Mouse (Mus musculus): ENCODE measurements around the gene Rack1. TPM values are rescaled to one million over a fixed set of nuclear protein-coding genes. Genes with fewer than 3 reads are reported as not detected.

The Rack1 gene
- polyA plus RNA-seq, 1 experiment = 2,993 TPM

GRCm38 (mm10) chr11:48850240-48850639 lies 50.1 kb downstream of the Rack1 start:
- Histone ChIP-seq H3K36me3 (ENCODE audit: control insufficient read depth, insufficient read depth) (no peaks in the 10 kb centered on the region), H3K4me2 (ENCODE audit: low read depth) (no peak overlapping the region), H3K79me2 (ENCODE audit: control insufficient read depth, insufficient read depth) (no peaks in the 10 kb centered on the region), H3ac (ENCODE audit: control insufficient read depth, insufficient read length) (no peak overlapping the region), H3K27me3 (ENCODE audit: control insufficient read depth, insufficient read depth, insufficient read length) (no peaks in the 10 kb centered on the region), H3K4me3 (no peak overlapping the region)
- TF ChIP-seq MYOD1 (IDR thresholded peaks at IDR 0.05; ENCODE audit: control insufficient read depth in 1 of 3, insufficient read length in 2 of 3, low read depth in 2 of 3) = peak in 1 of 3 experiments; percentile 62
- no peak for TF ChIP-seq REST (IDR thresholded peaks at IDR 0.05; ENCODE audit: insufficient read depth, insufficient read length)
- TF ChIP-seq MAX (IDR thresholded peaks at IDR 0.05; ENCODE audit: low read depth) = no peak
- TF ChIP-seq POLR2AphosphoS2 (IDR thresholded peaks at IDR 0.05; ENCODE audit: insufficient read length, low read depth) = no peak
- TF ChIP-seq MYOG (IDR thresholded peaks at IDR 0.05; ENCODE audit: control insufficient read depth in 1 of 3, insufficient read depth in 1 of 3, insufficient read length in 2 of 3, low read depth in 2 of 3) = no peak
- no peak for TF ChIP-seq CEBPB (IDR thresholded peaks at IDR 0.05; ENCODE audit: insufficient read depth, poor library complexity, severe bottlenecking)
- TF ChIP-seq TCF3 (IDR thresholded peaks at IDR 0.05; ENCODE audit: insufficient read length, low read depth) = no peak

DNA sequence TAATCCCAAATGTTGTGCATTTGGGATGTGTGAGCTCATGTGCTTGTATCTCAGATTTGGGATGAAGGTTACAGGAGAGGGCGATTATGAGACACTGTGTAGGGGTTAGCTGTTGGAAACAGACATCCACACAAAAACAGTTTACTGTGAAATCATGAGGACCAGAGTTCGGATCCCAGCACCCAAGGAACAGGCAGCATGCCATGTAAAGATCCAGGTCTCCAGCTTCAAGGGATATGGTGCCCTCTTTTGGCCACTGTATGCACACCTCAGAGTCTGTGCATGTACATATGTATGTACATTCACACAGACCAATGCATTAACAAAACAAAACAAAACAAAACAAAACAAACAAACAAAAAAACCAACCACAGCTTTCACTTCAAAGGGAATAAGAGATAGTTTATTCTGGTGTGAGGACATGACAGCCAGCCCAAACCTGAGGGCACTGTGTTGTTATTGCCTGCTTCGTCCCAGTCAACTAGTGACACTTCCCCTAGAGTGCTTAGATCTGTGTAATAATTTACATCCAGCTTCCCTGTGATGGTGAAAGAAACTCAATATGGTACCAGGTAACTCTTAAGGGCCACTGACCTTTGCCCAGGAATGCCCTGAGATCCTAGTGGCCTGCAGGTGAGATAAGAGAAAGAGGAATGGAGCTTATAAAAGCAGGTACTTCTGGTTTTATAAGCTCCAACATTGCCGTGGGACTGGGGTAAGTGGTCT lies 51.3 kb downstream of the Rack1 start:
- H3K4me2 ChIP-seq (ENCODE audit: low read depth) = no peak overlapping the region
- H3K4me3 ChIP-seq = no peak overlapping the region
- TF ChIP-seq MYOD1 (IDR thresholded peaks at IDR 0.05; ENCODE audit: control insufficient read depth in 1 of 3, insufficient read length in 2 of 3, low read depth in 2 of 3) (no peak), REST (IDR thresholded peaks at IDR 0.05; ENCODE audit: insufficient read depth, insufficient read length) (no peak), TCF12 (IDR thresholded peaks at IDR 0.05; ENCODE audit: insufficient read depth, poor library complexity, severe bottlenecking) (no peak), USF1 (IDR thresholded peaks at IDR 0.05; ENCODE audit: low read depth) (no peak), POLR2A (IDR thresholded peaks at IDR 0.05; ENCODE audit: insufficient read length, low read depth) (no peak), POLR2AphosphoS2 (IDR thresholded peaks at IDR 0.05; ENCODE audit: insufficient read length, low read depth) (no peak)
- no peaks in the 10 kb centered on the region for H3K79me2 ChIP-seq (ENCODE audit: control insufficient read depth, insufficient read depth)
- no peak overlapping the region for H3ac ChIP-seq (ENCODE audit: control insufficient read depth, insufficient read length)
- H3K27me3 ChIP-seq (ENCODE audit: control insufficient read depth, insufficient read depth, insufficient read length) = no peaks in the 10 kb centered on the region
- no peaks in the 10 kb centered on the region for H3K36me3 ChIP-seq (ENCODE audit: control insufficient read depth, insufficient read depth)

- Histone ChIP-seq H3K79me2 (ENCODE audit: control insufficient read depth, insufficient read depth) (no peaks in the 10 kb centered on the region), H3ac (ENCODE audit: control insufficient read depth, insufficient read length) (no peak overlapping the region), H3K4me2 (ENCODE audit: low read depth) (peak overlapping the region; percentile 93), H3K27me3 (ENCODE audit: control insufficient read depth, insufficient read depth, insufficient read length) (no peaks in the 10 kb centered on the region), H3K4me3 (peak overlapping the region; percentile 53), H3K36me3 (ENCODE audit: control insufficient read depth, insufficient read depth) (no peaks in the 10 kb centered on the region)
- TF ChIP-seq REST (IDR thresholded peaks at IDR 0.05; ENCODE audit: insufficient read depth, insufficient read length) (no peak), MYOG (IDR thresholded peaks at IDR 0.05; ENCODE audit: control insufficient read depth in 1 of 3, insufficient read depth in 1 of 3, insufficient read length in 2 of 3, low read depth in 2 of 3) (no peak), SRF (IDR thresholded peaks at IDR 0.05; ENCODE audit: control insufficient read depth, insufficient read length, low read depth) (no peak), USF1 (IDR thresholded peaks at IDR 0.05; ENCODE audit: low read depth) (no peak), POLR2AphosphoS2 (IDR thresholded peaks at IDR 0.05; ENCODE audit: insufficient read length, low read depth) (no peak), CEBPB (IDR thresholded peaks at IDR 0.05; ENCODE audit: insufficient read depth, poor library complexity, severe bottlenecking) (no peak), MYOD1 (IDR thresholded peaks at IDR 0.05; ENCODE audit: control insufficient read depth in 1 of 3, insufficient read length in 2 of 3, low read depth in 2 of 3) (no peak), MAX (IDR thresholded peaks at IDR 0.05; ENCODE audit: low read depth) (no peak), TCF12 (IDR thresholded peaks at IDR 0.05; ENCODE audit: insufficient read depth, poor library complexity, severe bottlenecking) (no peak), POLR2A (IDR thresholded peaks at IDR 0.05; ENCODE audit: insufficient read length, low read depth) (no peak), TCF3 (IDR thresholded peaks at IDR 0.05; ENCODE audit: insufficient read length, low read depth) (no peak), E2F4 (IDR thresholded peaks at IDR 0.05; ENCODE audit: insufficient read depth) (no peak)
These were observed 52.1 kb downstream of the Rack1 start for GRCm38 (mm10) chr11:48852190-48852589.

- no peak for TF ChIP-seq MYOD1 (IDR thresholded peaks at IDR 0.05; ENCODE audit: control insufficient read depth in 1 of 3, insufficient read length in 2 of 3, low read depth in 2 of 3)
- TF ChIP-seq POLR2A (IDR thresholded peaks at IDR 0.05; ENCODE audit: insufficient read length, low read depth) = no peak
- TF ChIP-seq REST (IDR thresholded peaks at IDR 0.05; ENCODE audit: insufficient read depth, insufficient read length) = no peak
- TF ChIP-seq TCF12 (IDR thresholded peaks at IDR 0.05; ENCODE audit: insufficient read depth, poor library complexity, severe bottlenecking) = no peak
- TF ChIP-seq CEBPB (IDR thresholded peaks at IDR 0.05; ENCODE audit: insufficient read depth, poor library complexity, severe bottlenecking) = no peak
- TF ChIP-seq TCF3 (IDR thresholded peaks at IDR 0.05; ENCODE audit: insufficient read length, low read depth) = no peak
- TF ChIP-seq USF1 (IDR thresholded peaks at IDR 0.05; ENCODE audit: low read depth) = no peak
- TF ChIP-seq MYOG (IDR thresholded peaks at IDR 0.05; ENCODE audit: control insufficient read depth in 1 of 3, insufficient read depth in 1 of 3, insufficient read length in 2 of 3, low read depth in 2 of 3) = no peak
- no peak for TF ChIP-seq MAX (IDR thresholded peaks at IDR 0.05; ENCODE audit: low read depth)
- no peak for TF ChIP-seq E2F4 (IDR thresholded peaks at IDR 0.05; ENCODE audit: insufficient read depth)
- TF ChIP-seq POLR2AphosphoS2 (IDR thresholded peaks at IDR 0.05; ENCODE audit: insufficient read length, low read depth) = no peak
- TF ChIP-seq SRF (IDR thresholded peaks at IDR 0.05; ENCODE audit: control insufficient read depth, insufficient read length, low read depth) = no peak
- no peak overlapping the region for H3ac ChIP-seq (ENCODE audit: control insufficient read depth, insufficient read length)
- H3K79me2 ChIP-seq (ENCODE audit: control insufficient read depth, insufficient read depth) = no peaks in the 10 kb centered on the region
- H3K4me3 ChIP-seq = peak overlapping the region; percentile 53
- no peaks in the 10 kb centered on the region for H3K27me3 ChIP-seq (ENCODE audit: control insufficient read depth, insufficient read depth, insufficient read length)
- H3K4me2 ChIP-seq (ENCODE audit: low read depth) = peak overlapping the region; percentile 93
- H3K36me3 ChIP-seq (ENCODE audit: control insufficient read depth, insufficient read depth) = no peaks in the 10 kb centered on the region
These were observed 52.7 kb downstream of the Rack1 start for GRCm38 (mm10) chr11:48852624-48853473.

All from myocyte (in vitro differentiated cells).